Mouse (Mus musculus) intestine, postnatal 0 days (tissue): ENCODE data around the gene Nhlrc3. TPM values are rescaled to one million over a fixed set of nuclear protein-coding genes. Genes with fewer than 3 reads are reported as not detected.

Source experiments
- ATAC-seq: fragments of 200-750 bp; cut with Nextera tagmentation; 2 replicates; pipeline ENCODE4 v1.8.0; 2017; ENCODE audit warnings: mild to moderate bottlenecking, moderate TSS enrichment, moderate library complexity
- H3K27ac ChIP-seq: fragments of 300-500 bp; sonication (generic); 2 replicates; pipeline ENCODE4 v1.5.1; 2014; ENCODE audit warnings: mild to moderate bottlenecking, low read depth, low read length, moderate library complexity
- H3K27me3 ChIP-seq: fragments of 300-500 bp; sonication (generic); replicated peaks from 2 replicates; pipeline ENCODE4 v1.6.1; 2014; ENCODE audit warnings: low read length, mixed read lengths; ENCODE audit not compliant: control insufficient read depth, insufficient read depth
- H3K36me3 ChIP-seq: fragments of 300-500 bp; sonication (generic); 2 replicates; pipeline ENCODE4 v1.6.1; 2014; ENCODE audit warnings: mild to moderate bottlenecking, moderate library complexity; ENCODE audit not compliant: control insufficient read depth, insufficient read depth
- H3K4me1 ChIP-seq: fragments of 300-500 bp; sonication (generic); replicated peaks from 2 replicates; pipeline ENCODE4 v1.6.1; 2014; ENCODE audit warnings: antibody characterized with exemption, low read length, mixed read lengths; ENCODE audit not compliant: control insufficient read depth, insufficient read depth
- H3K4me2 ChIP-seq: fragments of 300-500 bp; sonication (generic); replicated peaks from 2 replicates; pipeline ENCODE4 v1.6.1; 2014; ENCODE audit warnings: low read depth, mild to moderate bottlenecking, moderate library complexity
- H3K4me3 ChIP-seq: fragments of 300-500 bp; sonication (generic); 2 replicates; pipeline ENCODE4 v1.5.1; 2014; ENCODE audit warnings: low read depth, low read length
- H3K9ac ChIP-seq: fragments of 300-500 bp; sonication (generic); 2 replicates; pipeline ENCODE4 v1.6.1; 2014; ENCODE audit warnings: mild to moderate bottlenecking, low read depth, low read length
- H3K9me3 ChIP-seq: fragments of 300-500 bp; sonication (generic); 2 replicates; pipeline ENCODE4 v1.6.1; 2016; ENCODE audit warnings: mixed run types; ENCODE audit not compliant: control insufficient read depth
- CTCF ChIP-seq: sonication (generic); IDR thresholded peaks from 2 replicates; pipeline ENCODE4 v1.5.1; 2016; ENCODE audit warnings: low read depth, mild to moderate bottlenecking, control low read depth, antibody characterized with exemption, moderate library complexity
- WGBS: fragments of 180-500 bp; shearing (Covaris S2); extraction: QIAGEN DNeasy Blood & Tissue Kit; methylation state at CpG from one replicate; pipeline ENCODE4 v1.1.7; 2014; 5-methylcytosine and 5-hydroxymethylcytosine counted together
- polyA plus RNA-seq: library from polyadenylated mRNA; unstranded; fragments of >200 nt; fragmentation: Nextera tagmentation; extraction: Ambion mirVana; gene quantifications from 2 replicates; pipeline ENCODE4 v1.2.1, GENCODE M21; 2015

Gene Nhlrc3
- polyA plus RNA-seq, 1 experiment from 2014 or later, result 21.0 TPM

DNA sequence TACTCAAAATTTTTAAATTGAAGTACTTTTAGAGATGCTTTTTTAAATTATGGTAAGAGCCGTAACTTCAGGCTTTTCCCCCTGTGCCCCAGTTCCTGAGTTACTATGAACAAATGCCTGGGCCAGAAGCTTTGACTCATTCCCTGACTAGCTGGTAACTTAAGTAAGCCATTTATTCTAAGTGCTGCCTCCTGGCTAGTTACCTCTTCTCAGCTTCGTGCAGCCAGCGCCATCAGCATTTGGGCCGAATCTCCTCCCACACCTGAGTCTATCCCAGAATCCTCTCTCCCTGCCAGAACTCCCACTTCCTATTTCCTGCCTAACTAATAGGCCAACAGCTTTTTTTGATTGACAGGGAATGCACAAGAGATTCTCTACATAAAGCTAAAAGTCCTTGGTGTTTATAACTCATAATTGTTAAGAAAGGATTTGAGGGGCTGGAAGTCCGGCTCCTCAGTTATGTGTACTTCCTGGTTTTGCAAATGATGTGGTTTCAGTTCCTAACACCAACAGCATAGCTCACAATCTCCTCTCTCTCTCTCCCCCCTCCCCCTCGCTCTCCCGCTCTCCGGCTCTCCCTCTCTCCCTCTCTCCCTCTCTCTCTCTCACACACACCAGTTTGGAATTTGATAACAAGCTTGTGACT is 20.4 kb upstream of the Nhlrc3 start:
- ATAC-seq, result no peak
- H3K4me3 ChIP-seq, result no peak overlapping the region
- no peak overlapping the region for H3K27ac ChIP-seq
- H3K9ac ChIP-seq, result no peak overlapping the region
- no peaks in the 10 kb centered on the region for H3K27me3 ChIP-seq
- WGBS, result 81% methylated on average over 8 of the region's 8 CpGs
- no peak for TF ChIP-seq CTCF
- H3K36me3 ChIP-seq, result peaks cover 24% of the 10 kb centered on the region
- no peak overlapping the region for H3K4me2 ChIP-seq
- no peaks in the 10 kb centered on the region for H3K9me3 ChIP-seq
- no peaks in the 10 kb centered on the region for H3K4me1 ChIP-seq

DNA sequence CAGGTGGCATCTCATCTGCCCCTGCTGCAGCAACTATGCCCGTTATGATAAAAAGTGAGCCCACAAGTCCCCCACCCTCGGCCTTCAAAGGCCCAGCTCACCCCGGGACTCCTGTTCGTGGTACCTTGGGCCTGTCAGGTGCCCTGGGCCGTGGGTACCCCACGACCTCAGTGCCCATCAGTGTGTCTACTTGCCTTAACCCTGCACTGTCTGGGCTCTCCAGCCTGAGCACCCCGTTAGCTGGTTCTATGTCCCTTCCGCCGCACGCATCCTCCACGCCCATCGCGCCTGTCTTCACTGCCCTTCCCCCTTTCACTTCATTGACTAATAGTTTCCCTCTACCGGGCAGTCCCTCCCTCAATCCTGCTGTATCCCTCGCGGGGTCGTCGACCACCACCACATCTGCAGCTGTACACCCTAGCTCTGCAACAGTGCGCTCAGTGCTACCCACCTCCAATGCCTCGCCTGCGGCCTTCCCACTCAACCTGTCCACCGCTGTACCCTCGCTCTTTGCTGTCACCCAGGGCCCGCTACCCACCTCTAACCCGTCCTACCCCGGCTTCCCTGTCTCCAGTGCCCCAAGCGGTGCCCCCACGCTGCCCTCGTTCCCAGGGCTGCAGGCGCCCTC is 15.4 kb upstream of the Nhlrc3 start:
- Histone ChIP-seq H3K27ac (no peak overlapping the region), H3K4me2 (no peak overlapping the region), H3K4me1 (no peaks in the 10 kb centered on the region), H3K9me3 (no peaks in the 10 kb centered on the region), H3K36me3 (peaks cover 71% of the 10 kb centered on the region), H3K27me3 (no peaks in the 10 kb centered on the region), H3K4me3 (no peak overlapping the region), H3K9ac (no peak overlapping the region)
- 0 out of 2 replicates have a peak, but pooled peaks have one; percentile 41 for ATAC-seq
- WGBS, result 96% methylated on average over 30 of the region's 30 CpGs
- TF ChIP-seq CTCF, result no peak

DNA sequence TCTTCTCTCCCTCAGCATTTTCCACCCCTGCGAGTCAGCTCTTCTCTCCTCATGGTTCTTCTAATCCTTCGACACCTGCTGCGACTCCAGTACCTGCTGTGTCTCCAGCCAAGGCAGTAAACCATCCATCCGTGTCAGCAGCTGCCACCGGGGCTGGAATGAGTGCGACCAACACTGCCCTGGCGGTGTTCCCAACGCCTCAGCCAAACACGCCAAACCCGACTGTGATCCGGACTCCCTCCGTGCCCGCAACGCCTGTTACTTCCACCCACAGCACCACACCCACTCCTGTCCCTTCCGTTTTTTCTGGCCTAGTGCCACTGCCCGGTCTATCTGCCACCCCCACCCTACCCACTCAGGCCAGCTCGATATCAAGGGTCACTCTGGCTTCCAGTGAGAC is 14.3 kb upstream of the Nhlrc3 start:
- Histone ChIP-seq H3K4me1 (no peaks in the 10 kb centered on the region), H3K9ac (no peak overlapping the region), H3K9me3 (no peaks in the 10 kb centered on the region), H3K27ac (no peak overlapping the region), H3K4me2 (no peak overlapping the region), H3K4me3 (no peak overlapping the region), H3K36me3 (peaks cover 82% of the 10 kb centered on the region), H3K27me3 (no peaks in the 10 kb centered on the region)
- ATAC-seq, result no peak
- TF ChIP-seq CTCF, result no peak
- WGBS, result 89% methylated on average over 17 of the region's 17 CpGs

DNA sequence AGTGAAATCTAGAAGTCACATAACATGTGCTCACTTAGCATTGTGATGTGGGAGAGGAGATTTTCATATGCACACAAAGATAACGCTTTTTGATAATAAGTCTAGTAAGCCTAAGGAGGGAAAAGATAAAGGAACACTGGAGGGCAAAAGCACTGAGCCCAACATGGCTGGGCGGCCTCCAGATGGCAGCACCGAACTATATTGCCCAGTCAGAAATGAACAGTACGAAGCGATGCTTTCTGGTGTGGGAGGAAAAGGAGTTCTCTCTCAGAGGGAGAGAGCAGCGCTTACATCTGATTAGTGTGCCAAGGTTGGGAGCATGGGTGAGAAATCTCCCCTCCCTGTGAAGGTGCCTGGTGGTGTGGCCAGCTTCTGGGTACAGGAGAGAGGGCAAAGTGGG is 12.8 kb upstream of the Nhlrc3 start:
- no peak for ATAC-seq
- WGBS, result 44% methylated on average over 6 of the region's 6 CpGs
- H3K4me1 ChIP-seq, result no peaks in the 10 kb centered on the region
- no peak overlapping the region for H3K9ac ChIP-seq
- no peaks in the 10 kb centered on the region for H3K9me3 ChIP-seq
- peak; percentile 79 for TF ChIP-seq CTCF
- peaks cover 89% of the 10 kb centered on the region for H3K36me3 ChIP-seq
- H3K27me3 ChIP-seq, result no peaks in the 10 kb centered on the region
- no peak overlapping the region for H3K4me2 ChIP-seq
- no peak overlapping the region for H3K4me3 ChIP-seq
- H3K27ac ChIP-seq, result no peak overlapping the region

DNA sequence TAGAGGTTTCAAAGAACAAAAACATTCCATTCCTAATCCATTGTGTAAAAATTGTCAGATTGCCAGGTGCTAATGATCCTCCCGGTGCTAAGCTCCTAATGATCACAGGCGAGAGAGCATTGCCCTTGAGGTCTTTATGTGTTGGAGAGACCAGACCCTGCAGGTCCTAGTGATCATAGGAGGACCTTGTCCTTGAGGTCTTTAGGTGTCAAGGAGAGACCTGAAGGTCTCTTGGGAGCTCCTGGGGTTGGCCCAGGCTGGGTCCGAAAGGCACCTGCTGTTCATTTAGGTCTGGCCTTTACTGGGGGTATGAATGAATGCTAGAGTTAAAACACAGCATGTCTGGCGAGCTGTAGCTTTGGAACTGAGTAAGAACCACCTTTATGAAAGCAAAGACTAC is 11.0 kb upstream of the Nhlrc3 start:
- Histone ChIP-seq H3K36me3 (peaks cover 93% of the 10 kb centered on the region), H3K9ac (no peak overlapping the region), H3K9me3 (no peaks in the 10 kb centered on the region), H3K27me3 (no peaks in the 10 kb centered on the region), H3K27ac (no peak overlapping the region), H3K4me3 (no peak overlapping the region), H3K4me1 (no peaks in the 10 kb centered on the region), H3K4me2 (no peak overlapping the region)
- no peak for TF ChIP-seq CTCF
- WGBS, result 68% methylated on average over 4 of the region's 4 CpGs
- no peak for ATAC-seq

DNA sequence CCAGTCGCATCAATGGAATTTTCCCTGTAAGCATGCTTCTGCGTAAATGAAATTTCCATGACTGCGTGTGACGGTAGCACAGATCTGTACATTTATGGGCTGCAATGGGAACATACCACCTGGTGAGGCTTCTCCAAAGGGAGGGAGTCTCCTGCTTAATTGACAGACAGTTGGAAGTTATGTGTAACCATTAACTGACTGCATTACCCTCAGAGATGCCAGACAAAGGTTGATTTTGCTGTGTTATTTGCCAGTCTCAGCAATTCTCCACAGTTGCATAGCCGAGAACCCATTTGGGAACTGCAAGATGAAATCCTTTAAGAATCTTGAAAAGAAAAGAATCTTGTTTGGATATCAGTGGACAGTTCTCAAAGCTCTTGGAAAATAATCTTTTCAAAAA is 8.9 kb upstream of the Nhlrc3 start:
- Histone ChIP-seq H3K4me2 (no peak overlapping the region), H3K27me3 (no peaks in the 10 kb centered on the region), H3K36me3 (peaks cover 74% of the 10 kb centered on the region), H3K9me3 (no peaks in the 10 kb centered on the region), H3K9ac (no peak overlapping the region), H3K4me1 (no peaks in the 10 kb centered on the region), H3K27ac (no peak overlapping the region), H3K4me3 (no peak overlapping the region)
- 91% methylated on average over 5 of the region's 5 CpGs for WGBS
- no peak for TF ChIP-seq CTCF
- ATAC-seq, result no peak
